Mouse (Mus musculus) lung, postnatal 10 days (tissue): ENCODE measurements at regions not wholly inside any gene's neighbourhood (a gene's known extent, or its start where the extent isn't known, plus 50 kb on each side); places are given as distances from the start of the nearest gene placed in this dataset.

Experiments used
- DNase-seq: peaks from one replicate; pipeline ENCODE4 v3.0.0; 2021

DNA sequence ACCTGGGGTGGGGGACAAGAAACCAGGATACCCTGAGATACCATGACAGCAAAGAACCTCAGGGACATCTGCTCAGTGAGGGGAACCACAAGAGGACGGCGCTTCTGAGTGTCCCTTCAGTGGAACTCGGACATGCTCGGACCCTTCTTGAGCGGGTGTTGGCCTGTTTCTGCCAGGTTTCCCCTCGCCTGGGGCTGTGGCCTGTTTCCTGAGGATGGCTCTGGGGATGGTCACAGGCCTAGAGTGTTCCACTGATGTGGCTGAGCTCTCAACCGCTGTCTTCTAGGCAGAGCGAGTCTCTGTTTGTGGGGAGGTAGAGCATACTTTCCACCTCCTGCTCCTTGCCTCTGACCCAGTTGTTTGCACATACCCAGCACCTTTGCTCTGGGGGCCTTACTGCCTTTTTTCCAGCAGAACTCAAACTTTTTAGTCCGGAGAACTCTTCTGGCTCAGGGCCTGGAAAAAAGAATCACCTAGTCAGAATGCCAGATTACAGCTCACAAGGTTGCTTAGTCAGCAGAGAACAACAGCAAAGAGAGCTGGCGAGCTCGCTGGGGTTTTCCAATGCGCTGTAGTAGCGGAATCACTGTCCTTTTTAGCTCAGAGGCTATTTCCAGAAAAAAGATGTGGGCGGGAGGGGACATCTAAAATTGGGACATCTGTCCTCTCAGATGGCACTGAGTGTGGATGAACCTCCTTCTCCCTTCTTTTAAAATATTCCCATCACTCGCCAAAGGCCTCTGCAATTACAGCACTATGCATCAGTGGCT, 65.3 kb downstream of the Med10 start:
- DNase-seq, result no peak

DNA sequence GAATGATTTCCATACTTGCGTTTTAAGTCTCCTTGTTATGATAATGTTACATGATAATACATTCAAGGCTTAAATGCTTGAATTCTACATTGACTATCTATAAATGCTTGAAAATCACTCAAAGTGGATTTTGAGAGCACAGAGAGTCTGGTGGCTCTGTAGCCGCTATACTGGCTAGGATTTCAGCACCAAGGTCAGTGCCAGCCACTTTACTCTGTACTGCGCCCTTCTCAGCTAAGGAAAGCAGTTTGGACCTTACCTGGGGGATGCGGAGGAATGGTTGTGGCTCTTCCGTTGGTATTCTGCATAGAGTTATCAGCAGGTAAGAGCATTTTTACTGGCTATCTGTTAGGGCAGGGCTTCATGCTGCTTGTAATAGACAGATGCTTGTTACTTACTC, 94.3 kb downstream of the Med10 start:
- peak; percentile 3 for DNase-seq

DNA sequence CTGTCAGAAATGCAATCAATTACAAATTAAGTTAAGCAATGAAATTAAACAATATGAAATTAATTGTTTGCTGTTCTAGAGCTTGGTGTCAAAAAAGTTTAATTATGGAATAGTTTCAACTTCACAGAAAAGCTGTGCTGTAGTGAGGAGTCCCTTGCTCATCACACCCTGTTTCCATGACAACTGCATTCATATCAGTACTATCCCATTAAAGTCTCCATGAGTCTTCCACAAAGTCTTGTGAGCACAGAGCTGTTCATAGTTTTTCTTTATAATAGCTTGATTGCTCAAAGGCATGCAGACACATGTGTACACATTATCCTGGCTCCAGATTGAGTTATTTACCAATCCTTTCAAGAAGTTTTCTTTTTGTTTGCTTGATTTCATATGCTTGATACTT, 98.9 kb downstream of the Med10 start:
- DNase-seq, result no peak

DNA sequence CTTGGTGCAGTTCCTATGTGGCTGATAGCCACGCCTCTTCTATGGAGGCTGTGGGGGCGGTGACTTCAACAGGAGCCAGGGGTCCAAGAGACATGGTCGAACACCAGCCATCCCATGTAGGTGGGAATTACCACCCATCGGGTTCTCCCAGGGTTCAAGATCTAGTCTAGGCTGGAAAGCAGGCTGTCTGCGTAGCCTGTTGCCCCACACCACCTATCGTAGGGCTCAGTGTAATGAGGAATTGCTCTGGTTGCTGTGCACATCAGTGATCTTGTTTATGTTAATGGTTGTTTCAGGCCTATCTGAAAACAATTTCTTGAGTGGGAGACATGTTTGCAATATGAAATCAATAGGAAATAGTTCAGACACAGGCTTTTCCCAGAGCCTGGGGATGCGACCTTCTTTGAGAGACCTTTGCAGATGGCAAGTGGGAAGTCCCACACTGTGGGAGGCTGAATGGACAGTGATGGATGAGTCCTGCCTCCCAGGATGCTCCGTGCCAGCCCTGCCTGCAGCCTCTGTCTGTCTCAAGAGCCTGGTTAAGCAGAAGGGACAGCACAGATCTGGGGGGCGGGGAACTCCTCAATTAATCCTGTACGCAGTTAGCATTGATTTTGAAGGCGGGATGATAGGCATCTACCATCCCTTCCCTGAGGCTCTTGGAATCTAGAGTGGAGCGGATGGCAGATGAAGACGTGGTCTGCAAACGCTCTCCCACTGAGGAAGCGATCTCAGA, 104.8 kb downstream of the Med10 start:
- no peak for DNase-seq

DNA sequence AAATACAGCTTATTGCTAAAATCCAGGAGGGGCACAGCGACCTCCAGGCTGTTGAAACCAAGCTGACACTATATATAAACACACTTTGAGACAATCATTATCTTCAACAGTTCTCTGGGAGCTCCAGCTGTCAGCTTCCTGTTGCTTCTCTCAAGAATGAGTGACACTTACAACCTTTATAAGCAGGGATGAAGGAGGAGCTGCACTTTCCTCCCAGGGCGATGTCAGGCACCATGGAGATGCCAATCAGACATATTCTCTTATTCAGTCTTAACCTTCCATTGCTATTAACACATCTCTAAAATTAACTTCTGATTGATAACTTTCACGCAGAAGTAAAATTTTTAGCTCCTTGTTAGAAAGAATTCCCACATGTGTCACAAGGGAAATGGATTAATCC, 113.6 kb downstream of the Med10 start:
- no peak for DNase-seq

DNA sequence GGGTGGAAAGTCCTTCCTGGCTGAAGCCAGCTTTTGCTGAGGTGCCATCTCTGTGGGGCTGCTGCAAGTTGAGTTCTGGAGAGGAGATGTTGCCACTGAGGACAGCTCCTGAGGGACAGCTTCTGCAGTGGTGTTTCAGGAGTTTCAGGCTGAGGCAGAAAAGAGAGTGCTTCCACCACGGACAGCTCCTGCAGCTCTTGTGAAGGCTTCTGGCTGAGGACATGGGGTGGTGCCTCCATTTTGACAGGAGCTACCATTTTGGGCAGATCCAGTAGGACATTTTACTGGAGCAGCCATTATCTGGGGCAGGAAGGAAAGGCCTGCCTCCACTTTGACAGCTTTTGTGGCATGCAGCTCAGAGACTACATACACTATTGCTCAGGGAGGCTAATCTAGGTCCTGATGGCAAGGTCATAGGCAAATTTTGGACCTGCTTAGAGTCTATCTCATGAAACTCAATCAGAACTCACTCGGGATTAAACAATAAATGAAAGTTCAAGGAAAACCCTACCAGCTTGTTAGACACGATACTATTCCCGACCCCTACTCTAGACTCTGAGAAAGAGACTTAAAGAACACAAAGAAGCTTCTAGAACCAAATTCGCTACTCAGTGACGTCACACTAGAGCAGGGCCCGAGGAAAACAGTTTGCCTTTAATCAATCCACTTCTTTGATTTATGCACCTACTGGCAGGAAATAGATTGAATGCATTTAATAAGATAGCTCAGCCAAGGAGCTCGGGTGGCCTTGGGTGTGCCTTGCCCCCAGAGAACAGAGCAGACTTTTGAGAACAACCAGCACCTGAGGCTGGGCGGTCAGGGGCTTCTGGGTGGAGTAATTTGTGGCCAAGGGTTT, 130.7 kb downstream of the Med10 start:
- no peak for DNase-seq

DNA sequence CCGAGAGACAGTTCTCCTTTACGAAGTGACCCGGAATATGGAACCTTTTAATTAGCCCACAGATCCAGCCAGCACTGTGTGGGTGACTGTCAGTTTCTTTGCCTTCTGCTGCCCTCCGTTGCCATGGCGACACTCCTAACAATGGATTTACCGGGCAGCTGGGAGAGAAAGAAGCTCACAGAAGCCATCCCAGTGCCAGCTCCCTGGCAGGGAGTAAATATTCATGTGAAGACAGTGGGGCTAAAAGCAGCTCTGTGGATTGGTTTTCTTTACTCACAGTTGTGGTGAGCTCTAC, 131.3 kb downstream of the Med10 start:
- no peak for DNase-seq

DNA sequence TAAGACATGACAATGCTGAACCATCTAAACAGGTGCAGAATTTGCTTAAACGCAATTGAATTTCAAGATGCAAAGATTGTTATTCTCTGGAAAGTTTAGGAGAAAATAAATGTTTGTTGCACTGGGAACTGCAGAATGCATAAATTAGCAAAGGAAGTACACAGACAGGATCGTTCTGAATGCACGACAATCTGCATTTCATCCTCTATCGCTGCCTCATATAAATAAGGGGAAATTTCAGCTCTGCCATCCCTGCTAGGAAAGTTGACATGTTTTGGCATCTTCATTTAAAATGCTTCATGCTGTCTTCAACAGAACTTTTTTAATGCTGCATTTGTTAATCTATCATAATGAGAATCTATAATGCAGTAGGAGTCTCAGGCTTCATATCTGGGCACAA, 137.6 kb downstream of the Med10 start:
- DNase-seq, result no peak

DNA sequence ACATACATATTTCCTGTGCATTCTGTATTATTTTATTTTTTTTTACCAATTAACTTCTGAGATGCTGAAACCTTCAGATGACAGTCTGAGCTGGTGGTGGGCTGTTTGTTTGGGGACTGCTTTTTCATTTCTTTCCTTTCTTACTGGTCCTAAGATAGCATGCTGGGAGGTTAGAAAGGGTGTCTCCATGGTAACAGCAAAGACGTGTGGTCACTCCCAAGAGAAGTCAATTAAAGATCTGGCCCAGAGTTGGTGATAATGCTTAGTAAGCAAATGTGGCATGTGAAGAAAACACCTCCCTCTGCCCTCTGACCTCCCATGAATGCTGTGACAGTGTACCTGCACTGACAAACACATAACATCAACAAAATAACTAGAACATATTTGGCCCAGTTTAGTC, 142.5 kb downstream of the Med10 start:
- no peak for DNase-seq

DNA sequence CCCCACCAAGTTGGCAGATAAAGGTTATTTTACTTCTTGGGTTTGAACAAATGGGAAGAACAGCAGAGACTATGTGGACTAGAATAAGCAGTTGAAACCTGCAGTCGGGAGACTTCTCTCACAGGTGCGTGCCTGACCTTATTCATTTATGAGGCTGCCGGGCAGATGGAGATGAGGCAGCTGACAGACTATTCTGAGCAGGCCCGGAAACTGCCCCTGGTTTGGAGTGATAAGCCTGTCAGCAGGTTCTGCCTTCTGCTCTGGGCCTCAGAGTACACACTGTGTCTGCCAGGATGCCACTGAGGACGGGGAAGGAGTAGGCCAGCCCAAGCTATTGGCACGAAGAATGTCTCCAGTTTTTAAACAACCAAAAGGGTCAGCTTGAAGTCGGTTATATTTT, 144.4 kb downstream of the Med10 start:
- no peak for DNase-seq

DNA sequence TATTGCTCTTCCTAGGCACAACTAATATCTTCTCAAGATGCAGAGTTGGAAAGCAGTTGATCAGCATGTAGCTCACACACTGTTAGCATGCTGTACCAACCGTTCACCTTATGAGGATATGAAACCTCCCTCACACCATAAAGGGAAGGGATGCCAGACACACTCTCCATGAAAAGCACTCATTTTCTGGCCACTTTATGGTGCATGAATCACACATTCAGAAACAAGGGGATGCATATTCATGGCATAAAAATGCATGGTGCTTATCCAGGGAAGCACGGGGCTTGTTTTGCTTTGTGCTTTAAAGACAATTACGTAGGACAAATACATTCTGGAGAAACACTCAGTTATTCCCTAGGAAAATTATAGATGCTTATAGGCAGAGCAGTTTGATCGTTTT, 149.9 kb downstream of the Med10 start:
- no peak for DNase-seq

DNA sequence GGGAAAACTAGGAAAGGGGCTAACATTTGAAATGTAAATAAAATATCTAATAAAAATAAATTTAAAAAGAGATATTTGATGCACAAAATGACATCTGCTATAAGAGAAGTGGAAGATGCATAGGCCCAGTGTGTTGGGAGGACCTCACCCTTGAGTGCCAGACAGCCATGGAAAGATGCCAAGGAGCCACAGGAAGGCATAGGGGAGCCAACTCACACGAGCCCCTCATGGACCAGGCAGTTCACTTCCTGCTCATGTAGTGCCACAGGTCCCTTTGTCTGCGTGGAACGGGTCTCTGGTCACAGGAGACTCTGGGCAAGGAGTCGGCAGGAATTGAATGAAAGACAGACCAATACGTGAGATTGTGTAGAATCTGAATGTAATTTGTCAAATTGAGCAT, 152.0 kb downstream of the Med10 start:
- DNase-seq, result no peak

DNA sequence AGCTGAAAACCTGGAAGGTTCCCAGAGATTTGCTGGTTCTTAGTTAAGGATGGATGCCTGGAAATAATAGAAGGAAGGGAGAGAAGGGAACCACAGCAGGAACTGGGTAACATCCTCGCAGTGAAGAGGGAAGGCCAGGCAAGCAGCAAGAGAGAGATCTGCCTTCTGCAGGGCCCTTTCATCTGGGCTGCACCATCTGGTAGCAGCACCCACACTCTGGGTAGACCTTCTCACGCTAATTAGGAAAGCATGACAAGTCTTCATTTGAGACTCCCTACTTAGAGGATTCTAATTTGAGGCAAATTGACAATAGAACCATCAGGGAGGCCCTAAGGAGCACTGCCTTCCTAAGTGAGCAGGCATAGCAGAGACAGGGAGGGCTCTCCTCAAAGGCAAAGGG, 153.3 kb downstream of the Med10 start:
- no peak for DNase-seq

DNA sequence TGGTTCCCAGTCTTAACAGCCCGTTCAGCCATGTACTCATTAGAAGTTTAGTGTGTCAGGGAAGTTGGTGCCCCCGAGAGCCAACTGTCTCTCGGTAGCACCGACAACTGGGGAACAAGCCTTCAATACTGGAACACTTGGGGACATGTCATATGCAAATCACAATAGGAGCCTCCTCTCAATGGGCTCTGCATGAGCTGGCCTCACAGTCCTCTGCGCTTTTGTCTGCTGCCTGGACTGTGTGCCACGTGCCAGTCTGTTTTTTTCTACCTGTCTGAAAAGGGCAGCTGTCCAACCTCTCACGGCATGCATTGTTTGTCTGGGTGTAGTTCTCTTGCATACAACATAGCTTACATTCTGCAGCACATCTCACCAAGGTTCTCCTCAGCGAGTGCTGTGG, 161.7 kb downstream of the Med10 start:
- no peak for DNase-seq

DNA sequence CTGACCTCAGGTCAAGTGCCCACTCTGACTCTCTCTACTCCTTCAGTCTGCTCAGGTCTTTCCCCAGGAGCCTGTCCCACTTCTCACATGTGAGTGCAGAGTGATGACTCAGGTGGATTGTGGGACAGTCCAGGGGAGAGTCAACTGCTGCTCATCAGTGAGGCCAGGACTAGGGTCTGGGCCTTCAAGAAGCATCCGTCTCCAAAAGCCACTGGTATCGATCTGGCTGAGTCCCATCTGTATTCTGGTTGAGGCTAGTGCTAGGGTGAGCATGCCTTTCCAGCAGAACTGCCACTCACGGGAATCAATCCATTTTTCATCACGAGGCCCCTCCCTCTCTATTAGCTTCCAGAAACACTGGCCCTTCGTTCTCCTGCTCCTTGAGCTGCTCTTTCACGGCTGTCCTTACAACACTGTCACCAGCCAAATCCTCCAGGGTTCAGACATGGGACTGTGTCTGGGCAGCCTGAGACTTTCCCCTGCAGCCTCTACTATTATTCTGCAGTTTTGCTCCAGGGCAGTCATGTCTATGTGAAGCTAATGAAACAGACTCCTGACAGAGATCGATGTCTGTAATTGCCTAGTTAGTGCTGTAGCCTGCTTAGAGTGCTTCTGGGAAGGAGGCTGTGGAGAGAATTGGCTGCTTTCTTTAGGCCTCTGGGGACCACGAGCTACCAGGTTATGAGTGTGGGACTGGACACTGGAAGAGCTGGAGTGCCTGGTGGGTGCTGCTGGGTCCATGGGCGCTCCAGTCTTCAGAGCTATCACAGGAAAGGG, 169.3 kb downstream of the Med10 start:
- DNase-seq, result no peak

DNA sequence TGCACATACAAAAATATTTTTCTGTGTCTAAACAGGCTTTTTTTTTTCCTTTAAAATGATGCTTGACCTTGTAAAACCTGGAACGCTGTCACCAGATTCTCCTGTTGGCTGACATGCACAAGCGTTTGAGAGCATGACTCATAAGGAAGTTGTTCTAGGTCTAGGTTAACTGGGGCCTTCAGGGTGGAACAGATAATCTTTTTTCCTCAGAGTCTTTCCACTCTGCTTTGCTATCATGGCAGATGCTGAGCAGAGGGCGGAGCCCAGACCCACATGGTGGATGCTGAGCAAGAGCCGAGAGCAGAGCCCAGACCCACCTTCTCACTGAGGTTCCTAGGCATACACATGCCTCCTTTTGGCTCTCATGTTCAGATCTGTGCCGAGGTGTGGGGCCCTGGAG, 172.6 kb downstream of the Med10 start:
- no peak for DNase-seq

DNA sequence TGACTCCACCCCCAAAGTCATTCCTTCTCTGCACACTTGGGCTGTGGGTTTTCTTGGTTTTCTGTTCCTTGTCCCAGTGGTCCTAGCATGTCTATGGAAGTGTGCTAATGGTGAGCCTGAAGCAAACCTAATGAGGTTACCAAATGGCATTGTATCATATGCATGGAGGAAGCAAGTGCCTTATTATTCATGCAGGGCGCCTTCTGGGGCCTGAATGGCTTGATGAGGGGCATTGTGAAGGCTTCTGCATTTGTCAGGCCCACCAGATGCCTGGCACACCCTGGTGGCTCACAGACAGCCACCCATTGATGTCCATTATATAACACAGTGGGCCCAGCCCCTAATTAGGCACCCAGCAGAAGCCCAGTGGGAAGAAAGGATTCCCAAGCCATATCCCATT, 182.0 kb downstream of the Med10 start:
- DNase-seq, result no peak

DNA sequence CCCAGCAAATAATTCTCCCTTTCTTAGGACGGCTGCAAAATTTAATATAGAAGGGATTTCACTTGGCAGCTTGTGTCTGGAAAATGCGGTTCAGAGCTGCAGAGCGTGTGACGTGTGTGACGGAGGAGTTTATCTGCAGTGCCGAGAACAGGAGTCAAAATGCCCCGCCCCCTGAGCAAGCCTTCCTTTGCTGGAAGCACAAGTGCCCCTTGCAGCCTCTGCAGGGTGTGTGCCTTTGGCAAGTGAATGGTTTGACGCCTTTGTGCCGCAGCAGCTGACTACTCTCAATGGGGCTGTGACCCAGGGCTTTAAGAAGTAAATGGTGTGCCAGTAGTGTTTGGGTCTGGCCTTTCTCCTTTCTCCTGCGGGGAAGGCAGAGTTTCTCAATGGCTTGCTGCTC, 185.0 kb downstream of the Med10 start:
- DNase-seq, result peak; percentile 32

DNA sequence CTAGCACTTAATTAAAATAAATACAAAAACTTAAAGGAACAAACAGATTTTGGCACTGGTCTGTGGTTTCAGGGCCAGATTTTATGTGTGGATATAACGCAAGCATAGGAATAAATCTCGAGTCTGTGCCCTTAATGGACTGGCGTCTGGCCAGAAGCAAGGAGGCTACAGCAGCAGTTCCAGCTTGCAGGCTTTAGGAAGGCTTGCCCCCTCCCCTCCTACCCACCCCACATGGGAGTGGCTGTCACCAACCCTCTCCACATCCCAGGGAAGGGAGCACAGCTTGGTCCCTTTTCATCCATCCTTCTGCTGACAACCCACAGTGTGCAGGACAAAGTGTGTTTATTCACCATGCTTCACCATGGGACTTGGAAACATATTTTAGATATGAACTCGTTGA, 186.1 kb downstream of the Med10 start:
- DNase-seq, result peak; percentile 4

DNA sequence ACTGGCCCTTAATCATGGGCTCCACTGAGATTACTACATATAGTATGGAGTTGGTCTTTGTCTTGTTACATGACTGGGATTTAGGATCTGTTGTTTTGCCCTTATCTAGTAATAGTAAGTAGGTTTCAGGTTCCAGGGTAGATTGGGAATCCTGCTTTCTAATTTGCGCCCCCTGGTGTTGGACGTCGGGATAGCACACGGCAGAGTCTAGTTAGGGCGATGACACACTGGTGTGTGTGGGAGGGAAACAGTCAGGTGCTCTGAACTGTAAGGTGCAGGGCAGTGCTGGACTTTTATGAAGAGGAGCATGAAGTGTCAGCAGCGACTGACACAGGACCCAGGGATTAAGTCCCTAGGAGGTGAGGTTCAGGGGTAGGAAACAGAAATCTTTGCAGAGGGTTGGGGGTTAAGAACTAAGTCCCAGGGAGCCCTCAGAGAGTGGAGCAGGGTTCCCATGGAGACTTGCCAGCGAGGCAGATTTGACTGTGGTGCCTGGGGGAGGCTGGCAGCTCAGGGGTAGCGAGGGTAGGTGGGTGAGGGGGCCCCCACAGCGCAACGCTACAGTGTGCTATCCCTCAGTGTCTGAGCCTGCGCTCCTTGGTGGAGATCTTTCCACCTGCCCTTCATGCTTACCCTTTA, 189.2 kb downstream of the Med10 start:
- DNase-seq, result peak; percentile 47

DNA sequence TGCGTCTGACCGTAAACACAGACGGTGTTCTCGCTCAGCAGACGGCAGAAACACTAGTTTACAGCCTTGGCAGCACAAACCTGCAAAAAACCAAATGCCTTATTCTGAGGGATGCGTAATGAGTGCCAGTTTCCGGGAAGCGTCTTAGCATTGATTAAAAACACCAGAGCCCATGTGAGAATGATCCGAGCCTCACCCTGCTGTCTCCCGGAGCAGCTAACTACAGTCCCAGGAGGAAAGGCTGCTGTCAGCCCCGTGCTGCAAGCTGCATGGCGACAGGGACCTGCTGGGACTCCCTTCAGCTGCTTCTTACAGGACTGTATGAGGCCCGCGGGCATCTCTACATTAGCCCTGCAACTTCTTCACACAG, 189.7 kb downstream of the Med10 start:
- DNase-seq, result no peak

DNA sequence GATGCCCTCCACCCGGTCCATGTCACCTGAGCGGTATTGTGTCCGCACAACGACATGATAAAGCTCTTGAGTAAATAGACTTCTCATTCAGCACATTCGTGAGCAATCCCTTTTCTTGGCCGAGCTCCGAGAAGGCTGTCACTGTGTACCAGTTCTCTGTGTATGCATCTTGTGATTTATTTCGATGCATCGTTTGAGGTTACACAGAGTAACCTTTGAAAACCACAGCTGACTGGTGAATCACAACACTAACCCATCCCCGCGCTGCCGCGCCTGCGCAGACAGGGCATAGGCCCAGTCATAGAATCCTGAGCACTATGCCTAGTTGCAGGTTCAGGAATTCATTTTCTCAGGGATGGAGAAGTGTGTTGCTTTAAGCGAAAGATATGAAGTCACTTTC, 201.4 kb downstream of the Med10 start:
- no peak for DNase-seq

DNA sequence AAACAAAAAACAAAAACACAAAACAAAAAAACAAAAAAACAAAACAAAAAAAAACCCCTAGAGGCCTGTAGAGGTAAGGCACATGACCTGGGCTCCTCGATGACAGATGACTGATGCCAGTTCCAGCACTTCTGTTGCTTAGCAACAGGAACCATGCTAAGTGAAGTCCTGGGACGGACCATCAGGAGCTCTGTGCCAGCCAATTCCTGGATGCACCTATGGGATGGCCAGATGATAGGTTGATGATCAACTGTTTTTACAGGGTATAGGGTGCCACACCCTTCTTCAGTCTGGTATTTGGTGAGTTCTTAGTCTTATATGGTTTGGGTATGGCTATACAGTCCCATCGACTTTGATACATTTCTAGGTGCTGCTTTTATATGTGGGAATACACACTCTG, 209.9 kb downstream of the Med10 start:
- no peak for DNase-seq
